Mouse (Mus musculus): ENCODE results near the gene Birc7. TPM values are rescaled to one million over a fixed set of nuclear protein-coding genes. Genes with fewer than 3 reads are reported as not detected.
A peak's percentile ranks its signal among the peaks of the same experiment; 100 is the strongest.

The Birc7 gene
- polyA plus RNA-seq, 1 experiment from 2014 or later: 0.13 TPM

GRCm38 (mm10) chr2:180891835-180892323 lies 36.9 kb upstream of the Birc7 start:
- H3K4me3 ChIP-seq (ENCODE audit: low read depth, low read length): no peak overlapping the region
- no peak overlapping the region for H3K4me2 ChIP-seq
- H3K27ac ChIP-seq (ENCODE audit: low read depth, low read length): no peak overlapping the region
- no peak overlapping the region for H3K9ac ChIP-seq (ENCODE audit: low read depth, low read length)
- peaks cover 96% of the 10 kb centered on the region for H3K27me3 ChIP-seq (ENCODE audit: control insufficient read depth, insufficient read depth, low read length)
- peaks cover 14% of the 10 kb centered on the region for H3K4me1 ChIP-seq (ENCODE audit: control insufficient read depth, insufficient read depth, low read length)
- no peaks in the 10 kb centered on the region for H3K9me3 ChIP-seq (replicated peaks; ENCODE audit: control insufficient read depth, low read length)
- H3K36me3 ChIP-seq (ENCODE audit: control insufficient read depth, insufficient read depth, low read length): no peaks in the 10 kb centered on the region
- no peak for ATAC-seq (replicated peaks; ENCODE audit: insufficient number of reproducible peaks, low FRiP score, low TSS enrichment)
- WGBS (ENCODE audit: insufficient replicate concordance): 13% methylated on average over 9 of the region's 9 CpGs

GRCm38 (mm10) chr2:180892841-180893521 lies 35.8 kb upstream of the Birc7 start:
- Histone ChIP-seq H3K9ac (ENCODE audit: low read depth, low read length) (no peak overlapping the region), H3K9me3 (replicated peaks; ENCODE audit: control insufficient read depth, low read length) (no peaks in the 10 kb centered on the region), H3K4me1 (ENCODE audit: control insufficient read depth, insufficient read depth, low read length) (peaks cover 14% of the 10 kb centered on the region)

GRCm38 (mm10) chr2:180893537-180894028 lies 35.2 kb upstream of the Birc7 start:
- no peaks in the 10 kb centered on the region for H3K36me3 ChIP-seq (ENCODE audit: control insufficient read depth, insufficient read depth, low read length)
- WGBS (ENCODE audit: insufficient replicate concordance): 1% methylated on average over 47 of the region's 50 CpGs

More at GRCm38 (mm10) chr2:180892841-180893521, 35.8 kb upstream of the Birc7 start:
- Histone ChIP-seq H3K4me3 (ENCODE audit: low read depth, low read length) (peak overlapping the region; percentile 53), H3K27ac (ENCODE audit: low read depth, low read length) (no peak overlapping the region), H3K36me3 (ENCODE audit: control insufficient read depth, insufficient read depth, low read length) (no peaks in the 10 kb centered on the region), H3K27me3 (ENCODE audit: control insufficient read depth, insufficient read depth, low read length) (peaks cover 96% of the 10 kb centered on the region), H3K4me2 (peak overlapping the region; percentile 86)
- no peak for ATAC-seq (replicated peaks; ENCODE audit: insufficient number of reproducible peaks, low FRiP score, low TSS enrichment)
- WGBS (ENCODE audit: insufficient replicate concordance): under 1% methylated on average over 91 of the region's 97 CpGs

DNA sequence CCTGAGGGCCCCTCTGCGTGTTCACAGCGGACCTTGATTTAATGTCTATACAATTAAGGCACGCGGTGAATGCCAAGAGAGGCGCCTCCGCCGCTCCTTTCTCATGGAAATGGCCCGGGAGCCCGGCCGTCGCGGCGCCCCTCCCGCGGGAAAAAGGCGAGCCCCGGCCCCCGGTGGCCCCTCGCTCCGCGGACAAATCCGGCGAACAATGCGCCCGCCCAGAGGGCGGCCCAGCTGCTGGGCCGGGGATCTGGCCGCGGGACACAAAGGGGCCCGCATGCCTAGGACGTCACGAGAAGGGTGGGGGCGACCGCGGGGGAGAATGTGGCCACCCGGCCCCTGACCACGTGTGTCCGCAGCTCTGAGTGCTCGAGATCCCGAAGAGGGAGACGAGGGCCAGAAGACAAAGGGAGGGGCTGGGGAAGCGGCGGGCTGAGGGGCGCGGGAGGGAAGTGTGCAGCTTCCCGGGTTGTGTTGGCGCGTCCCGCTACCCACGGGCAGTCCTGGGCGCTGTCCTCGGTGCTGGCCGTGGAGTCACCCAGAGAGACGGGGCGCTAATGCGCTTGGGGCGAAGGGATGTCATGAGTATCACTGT lies 34.7 kb upstream of the Birc7 start:
- under 1% methylated on average over 47 of the region's 57 CpGs for WGBS (ENCODE audit: insufficient replicate concordance)
- no peak overlapping the region for H3K27ac ChIP-seq (ENCODE audit: low read depth, low read length)
- H3K4me3 ChIP-seq (ENCODE audit: low read depth, low read length): peak overlapping the region; percentile 53
- no peaks in the 10 kb centered on the region for H3K9me3 ChIP-seq (replicated peaks; ENCODE audit: control insufficient read depth, low read length)
- peaks cover 14% of the 10 kb centered on the region for H3K4me1 ChIP-seq (ENCODE audit: control insufficient read depth, insufficient read depth, low read length)
- peaks cover 89% of the 10 kb centered on the region for H3K27me3 ChIP-seq (ENCODE audit: control insufficient read depth, insufficient read depth, low read length)
- H3K4me2 ChIP-seq: peak overlapping the region; percentile 86
- no peak for ATAC-seq (replicated peaks; ENCODE audit: insufficient number of reproducible peaks, low FRiP score, low TSS enrichment)
- no peak overlapping the region for H3K9ac ChIP-seq (ENCODE audit: low read depth, low read length)
- H3K36me3 ChIP-seq (ENCODE audit: control insufficient read depth, insufficient read depth, low read length): no peaks in the 10 kb centered on the region

More at GRCm38 (mm10) chr2:180893537-180894028, 35.2 kb upstream of the Birc7 start:
- Histone ChIP-seq H3K27ac (ENCODE audit: low read depth, low read length) (no peak overlapping the region), H3K4me3 (ENCODE audit: low read depth, low read length) (peak overlapping the region; percentile 53), H3K9me3 (replicated peaks; ENCODE audit: control insufficient read depth, low read length) (no peaks in the 10 kb centered on the region), H3K4me1 (ENCODE audit: control insufficient read depth, insufficient read depth, low read length) (peaks cover 14% of the 10 kb centered on the region), H3K27me3 (ENCODE audit: control insufficient read depth, insufficient read depth, low read length) (peaks cover 94% of the 10 kb centered on the region), H3K9ac (ENCODE audit: low read depth, low read length) (no peak overlapping the region), H3K4me2 (peak overlapping the region; percentile 86)
- peak; percentile 23; the same call in 1 of the 2 replicates for ATAC-seq (replicated peaks; ENCODE audit: insufficient number of reproducible peaks, low FRiP score, low TSS enrichment)

DNA sequence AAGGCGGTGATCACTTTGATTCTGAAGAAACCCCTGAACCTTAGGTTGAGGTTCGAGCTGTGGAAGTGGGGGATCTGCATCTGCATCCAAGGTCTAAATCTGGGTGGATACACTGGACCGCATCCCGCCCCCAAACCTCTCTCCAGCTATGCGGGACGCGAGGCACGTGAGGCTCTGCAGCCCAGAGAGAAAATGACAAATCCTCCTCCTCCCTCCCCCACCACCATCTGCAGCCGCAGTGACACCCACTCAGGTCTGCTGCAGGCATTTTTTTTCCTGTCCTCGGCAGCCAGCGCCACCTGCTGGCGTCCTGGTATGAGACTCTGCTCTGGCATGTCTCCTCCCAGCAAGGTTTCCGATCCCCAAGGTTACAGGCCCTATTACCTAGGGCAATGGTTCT lies 34.1 kb upstream of the Birc7 start:
- Histone ChIP-seq H3K9ac (ENCODE audit: low read depth, low read length) (no peak overlapping the region), H3K4me2 (peak overlapping the region; percentile 86), H3K36me3 (ENCODE audit: control insufficient read depth, insufficient read depth, low read length) (no peaks in the 10 kb centered on the region), H3K27ac (ENCODE audit: low read depth, low read length) (no peak overlapping the region), H3K4me1 (ENCODE audit: control insufficient read depth, insufficient read depth, low read length) (peaks cover 14% of the 10 kb centered on the region), H3K4me3 (ENCODE audit: low read depth, low read length) (peak overlapping the region; percentile 53), H3K27me3 (ENCODE audit: control insufficient read depth, insufficient read depth, low read length) (peaks cover 83% of the 10 kb centered on the region), H3K9me3 (replicated peaks; ENCODE audit: control insufficient read depth, low read length) (no peaks in the 10 kb centered on the region)
- WGBS (ENCODE audit: insufficient replicate concordance): 3% methylated on average over 13 of the region's 13 CpGs
- no peak for ATAC-seq (replicated peaks; ENCODE audit: insufficient number of reproducible peaks, low FRiP score, low TSS enrichment)

GRCm38 (mm10) chr2:180895321-180895720 lies 33.5 kb upstream of the Birc7 start:
- H3K27ac ChIP-seq (ENCODE audit: low read depth, low read length): no peak overlapping the region
- no peak overlapping the region for H3K4me2 ChIP-seq
- no peak for ATAC-seq (replicated peaks; ENCODE audit: insufficient number of reproducible peaks, low FRiP score, low TSS enrichment)
- H3K27me3 ChIP-seq (ENCODE audit: control insufficient read depth, insufficient read depth, low read length): peaks cover 77% of the 10 kb centered on the region
- H3K4me3 ChIP-seq (ENCODE audit: low read depth, low read length): no peak overlapping the region
- no peaks in the 10 kb centered on the region for H3K9me3 ChIP-seq (replicated peaks; ENCODE audit: control insufficient read depth, low read length)
- H3K9ac ChIP-seq (ENCODE audit: low read depth, low read length): no peak overlapping the region
- peaks cover 14% of the 10 kb centered on the region for H3K4me1 ChIP-seq (ENCODE audit: control insufficient read depth, insufficient read depth, low read length)
- H3K36me3 ChIP-seq (ENCODE audit: control insufficient read depth, insufficient read depth, low read length): no peaks in the 10 kb centered on the region
- 77% methylated on average over 3 of the region's 3 CpGs for WGBS (ENCODE audit: insufficient replicate concordance)

DNA sequence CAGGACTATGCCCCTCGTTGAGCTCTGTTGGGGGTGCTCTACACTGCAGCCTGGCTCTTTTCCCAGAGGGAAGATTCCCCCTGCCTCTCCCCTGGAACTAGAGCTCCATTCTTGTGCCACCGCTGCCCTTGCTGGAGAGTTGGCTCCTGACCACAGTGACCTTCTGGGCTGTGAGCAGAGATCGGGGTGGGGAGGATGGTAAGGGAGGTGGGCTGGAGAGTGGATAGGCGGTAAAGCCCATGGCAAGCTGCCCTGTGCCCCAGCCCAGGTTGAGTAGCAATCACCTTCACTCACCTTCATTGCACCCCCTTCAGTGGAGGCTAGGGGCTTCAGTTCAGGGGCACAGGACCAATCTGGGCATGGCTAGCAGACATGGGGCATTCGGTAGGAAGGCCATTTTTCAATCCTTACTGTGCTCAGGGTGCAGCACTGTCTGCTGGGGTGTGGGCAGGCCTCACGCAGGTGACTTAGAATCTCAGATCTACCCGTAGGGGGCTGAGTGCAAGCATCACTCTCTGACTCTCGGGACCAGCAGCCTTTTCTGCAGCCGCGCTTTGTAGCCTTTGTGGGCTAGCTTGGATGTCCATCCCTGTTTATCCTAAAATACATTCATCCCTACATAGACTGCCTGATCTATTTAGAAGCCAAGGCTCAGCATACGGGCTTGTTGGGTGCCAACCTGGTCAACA lies 32.8 kb upstream of the Birc7 start:
- ATAC-seq (replicated peaks; ENCODE audit: insufficient number of reproducible peaks, low FRiP score, low TSS enrichment): no peak
- 56% methylated on average over 11 of the region's 11 CpGs for WGBS (ENCODE audit: insufficient replicate concordance)
- H3K4me3 ChIP-seq (ENCODE audit: low read depth, low read length): no peak overlapping the region

GRCm38 (mm10) chr2:180896819-180897625 lies 31.8 kb upstream of the Birc7 start:
- H3K9me3 ChIP-seq (replicated peaks; ENCODE audit: control insufficient read depth, low read length): no peaks in the 10 kb centered on the region
- H3K27me3 ChIP-seq (ENCODE audit: control insufficient read depth, insufficient read depth, low read length): peaks cover 60% of the 10 kb centered on the region

More for the DNA sequence above, 32.8 kb upstream of the Birc7 start:
- H3K4me1 ChIP-seq (ENCODE audit: control insufficient read depth, insufficient read depth, low read length): peaks cover 14% of the 10 kb centered on the region
- H3K9me3 ChIP-seq (replicated peaks; ENCODE audit: control insufficient read depth, low read length): no peaks in the 10 kb centered on the region
- peaks cover 70% of the 10 kb centered on the region for H3K27me3 ChIP-seq (ENCODE audit: control insufficient read depth, insufficient read depth, low read length)
- H3K27ac ChIP-seq (ENCODE audit: low read depth, low read length): no peak overlapping the region
- H3K9ac ChIP-seq (ENCODE audit: low read depth, low read length): no peak overlapping the region
- H3K36me3 ChIP-seq (ENCODE audit: control insufficient read depth, insufficient read depth, low read length): no peaks in the 10 kb centered on the region
- no peak overlapping the region for H3K4me2 ChIP-seq

More at GRCm38 (mm10) chr2:180896819-180897625, 31.8 kb upstream of the Birc7 start:
- Histone ChIP-seq H3K27ac (ENCODE audit: low read depth, low read length) (no peak overlapping the region), H3K9ac (ENCODE audit: low read depth, low read length) (no peak overlapping the region), H3K4me3 (ENCODE audit: low read depth, low read length) (no peak overlapping the region), H3K36me3 (ENCODE audit: control insufficient read depth, insufficient read depth, low read length) (no peaks in the 10 kb centered on the region), H3K4me2 (no peak overlapping the region), H3K4me1 (ENCODE audit: control insufficient read depth, insufficient read depth, low read length) (peaks cover 14% of the 10 kb centered on the region)
- ATAC-seq (replicated peaks; ENCODE audit: insufficient number of reproducible peaks, low FRiP score, low TSS enrichment): no peak
- 70% methylated on average over 15 of the region's 15 CpGs for WGBS (ENCODE audit: insufficient replicate concordance)
